Mouse (Mus musculus): ENCODE measurements around the gene Cdyl2.

The Cdyl2 gene

DNA sequence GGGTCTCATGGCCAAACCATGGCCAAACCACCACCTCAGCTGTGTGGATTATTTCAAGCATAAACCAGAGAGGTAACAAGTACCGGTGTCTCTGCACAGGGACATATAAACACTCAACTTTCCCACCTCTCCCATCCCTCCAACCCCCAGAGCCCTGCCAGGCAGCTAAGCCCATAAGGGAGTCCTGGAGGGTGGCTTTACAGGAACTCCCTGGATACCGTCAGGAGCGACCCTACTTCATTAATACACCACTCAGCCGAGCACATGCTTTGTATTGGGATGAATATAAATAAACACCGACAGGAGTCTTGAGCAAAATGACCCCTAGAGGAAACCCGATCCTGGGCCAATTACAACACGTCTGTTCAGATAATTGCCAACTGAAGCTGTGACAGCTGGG is 194.0 kb downstream of the Cdyl2 start:
- no peak for DNase-seq (ENCODE audit: low read depth)

DNA sequence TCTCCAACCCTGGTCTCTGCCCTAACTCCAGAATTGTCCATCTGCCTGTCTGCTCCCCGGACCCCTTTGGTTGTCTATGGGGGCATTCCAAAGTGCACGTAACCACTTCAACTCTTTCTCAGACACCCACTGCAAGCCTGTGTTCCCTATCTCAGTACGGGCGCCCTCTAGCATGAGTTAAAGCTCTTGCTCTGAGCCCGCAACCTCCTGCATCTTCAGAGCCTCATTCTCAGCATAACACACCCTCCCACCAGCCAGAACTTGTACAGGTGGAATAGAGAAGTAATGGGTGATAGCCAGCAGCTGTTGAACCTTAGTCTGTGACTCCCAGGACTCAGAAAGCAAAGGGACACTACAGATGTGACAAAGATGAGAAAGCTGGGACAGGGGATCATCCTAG is 196.0 kb downstream of the Cdyl2 start:
- no peak for DNase-seq (ENCODE audit: low read depth)

DNA sequence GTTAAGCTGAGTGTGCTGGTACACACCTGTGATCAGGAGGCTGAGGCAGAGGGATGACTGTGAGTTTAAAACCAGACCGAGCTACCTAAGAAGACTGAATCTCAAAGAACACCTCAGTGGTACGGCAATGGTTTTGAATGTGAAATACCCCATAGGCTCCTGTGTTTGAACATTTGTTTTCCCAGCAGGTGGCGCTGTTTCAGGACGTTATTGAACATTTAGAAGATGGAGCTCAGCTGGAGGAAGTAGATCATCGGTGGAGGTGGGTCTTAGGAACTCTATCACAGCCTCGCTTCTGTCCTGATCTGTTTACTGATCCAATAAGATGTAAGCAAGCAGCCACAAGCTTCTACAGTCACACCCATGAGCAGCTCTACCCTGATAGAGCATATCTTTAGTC is 199.7 kb downstream of the Cdyl2 start:
- no peak for DNase-seq (ENCODE audit: low read depth)

DNA sequence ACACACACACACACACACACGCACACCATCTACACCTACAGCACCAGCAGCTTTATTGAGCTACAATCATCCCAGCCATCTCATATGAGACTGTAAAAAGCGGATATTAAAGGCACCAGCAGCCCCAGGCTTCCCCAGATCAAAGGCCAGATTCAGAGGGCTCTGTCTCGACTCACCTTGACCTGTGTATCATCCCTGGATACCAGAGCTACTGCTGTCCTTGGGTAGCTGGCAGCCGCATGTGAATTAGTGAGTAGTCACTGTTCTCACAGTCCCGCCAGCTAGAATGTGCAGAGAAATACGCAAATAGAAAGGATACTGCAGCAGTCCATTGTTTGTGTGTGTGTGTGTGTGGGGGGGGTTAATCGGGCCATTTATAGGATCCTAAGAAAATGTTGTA is 204.1 kb downstream of the Cdyl2 start:
- DNase-seq (ENCODE audit: low read depth), result no peak

DNA sequence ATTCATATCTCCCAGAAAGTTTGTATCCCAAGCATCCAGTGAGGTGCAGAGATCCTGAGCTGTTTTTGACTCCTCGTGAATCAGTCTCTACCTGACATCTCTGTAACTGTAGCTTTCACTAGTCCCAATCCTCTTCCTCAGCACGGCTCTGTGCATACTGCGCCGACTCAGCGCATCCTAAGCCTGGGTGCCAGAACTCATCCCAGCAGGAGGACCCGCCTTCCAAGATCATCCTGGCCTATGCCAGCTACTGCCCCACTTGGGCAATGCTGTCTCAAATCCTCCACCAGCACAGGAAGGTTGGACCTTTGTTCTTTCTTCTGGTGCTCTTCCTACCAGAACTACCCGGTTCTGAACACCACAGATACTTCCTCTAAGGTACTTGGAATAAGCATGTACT is 207.9 kb downstream of the Cdyl2 start:
- no peak for DNase-seq (ENCODE audit: low read depth)

All from fibroblast of lung, adult 2 months (primary cell).